Comparison of ENCODE assay signal across 8 mouse cellular contexts in the genomic region with DNA sequence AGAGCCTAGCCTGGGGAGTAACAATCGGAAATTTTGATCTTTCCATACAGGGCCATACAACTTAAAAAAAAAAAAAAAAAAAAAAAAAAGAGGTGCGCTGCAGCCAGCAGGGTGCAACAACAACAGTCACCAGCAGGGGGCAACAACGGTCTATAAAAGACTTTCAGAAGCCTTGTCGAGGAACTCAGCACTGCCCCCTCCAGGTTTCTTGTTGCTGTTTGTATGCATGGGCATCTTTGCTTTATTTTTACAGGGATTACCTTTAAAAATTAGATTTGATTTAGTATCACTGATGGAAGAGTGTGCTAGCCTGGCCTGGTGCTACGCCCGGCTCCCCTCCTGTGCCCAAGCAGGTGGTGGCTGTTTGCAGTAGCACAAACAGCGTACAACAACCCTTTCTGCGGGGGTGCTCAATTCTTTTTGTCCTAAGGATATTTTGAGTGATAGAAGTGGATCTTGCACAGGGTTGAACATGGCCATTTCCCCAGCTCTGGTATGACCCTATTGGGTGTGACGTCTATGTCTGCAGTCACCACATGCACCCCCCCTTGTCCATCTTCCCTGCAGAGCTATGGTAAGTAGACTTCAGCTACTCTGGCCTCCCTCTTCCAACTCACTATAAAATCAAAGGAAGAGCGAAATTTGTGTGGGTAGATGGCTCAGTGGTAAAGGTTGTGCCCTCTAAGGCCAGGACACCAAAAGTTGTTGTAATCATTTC. TPM values are rescaled to one million over a fixed set of nuclear protein-coding genes. Genes with fewer than 3 reads are reported as not detected.
DNase-seq lines count a peak whose midpoint lies in the region; ATAC-seq lines count a peak whose summit lies in the region.

No protein-coding gene starts in this region.

- ATAC-seq in granulocyte monocyte progenitor cell, adult 5-6 weeks (replicated peaks; ENCODE audit: poor library complexity, severe bottlenecking), result peak; percentile 96

- DNase-seq in CD4-positive, CD25-positive, alpha-beta regulatory T cell, adult 2 months (ENCODE audit: low read depth, low spot score), result peak; percentile 92
- DNase-seq in adrenal gland, adult 2 months, result peak; percentile 85
- DNase-seq in embryo, embryonic 11.5 days (ENCODE audit: low read depth, low spot score), result peak; percentile 86
- DNase-seq in kidney, postnatal 25 days, result peak; percentile 90 to 99
- peak; percentile 83 to 89 for DNase-seq in lung, adult 18-20 months
- DNase-seq in ovary, postnatal 14 days (ENCODE audit: low spot score), result peak; percentile 93
- peak; percentile 94 for DNase-seq in thymus, postnatal 14 days

RNA-seq across cellular contexts. Expression of a gene that starts 35.4 kb away (rescaled TPM):
- under 1 TPM; 0.21 to 0.29 TPM for total RNA-seq in adrenal gland, adult 2 months (2021)
- polyA plus RNA-seq in adrenal gland, adult 2 months (2012; rRNA removed), result 0.13 and 0.69 TPM in 2 replicates
- not detected in 2 replicates for total RNA-seq in granulocyte monocyte progenitor cell, adult 5-6 weeks (2014; fragmentation: Nextera tagmentation)
- not detected in 2 replicates for total RNA-seq in granulocyte monocyte progenitor cell, adult 5-6 weeks (2017)

Comparison
In these comparisons a context has a peak if more than half of its experiments do, and no peak if none do; other contexts are left out.
1. Peak in every context shown above with its lines: DNase-seq and ATAC-seq.